Mouse (Mus musculus) G1E (cell line): ENCODE results near the gene Zc3h12d. TPM values are rescaled to one million over a fixed set of nuclear protein-coding genes. Genes with fewer than 3 reads are reported as not detected.

Source experiments
- ATAC-seq: 2 replicates; pipeline ENCODE4 v1.8.0; 2016; ENCODE audit warnings: mild to moderate bottlenecking; ENCODE audit not compliant: insufficient number of reproducible peaks, poor library complexity, low FRiP score, severe bottlenecking; ENCODE audit errors: extremely low read depth
- DNase-seq: peaks from one replicate; pipeline ENCODE4 v3.0.0; 2012; ENCODE audit warnings: low spot score
- H3K27me3 ChIP-seq: 2 replicates; pipeline ENCODE4 v1.6.1; 2012; ENCODE audit warnings: mild to moderate bottlenecking, low read length, inconsistent platforms; ENCODE audit not compliant: insufficient read depth
- H3K36me3 ChIP-seq: replicated peaks from 2 replicates; pipeline ENCODE3; 2012; ENCODE audit warnings: mild to moderate bottlenecking, inconsistent platforms
- H3K4me1 ChIP-seq: 2 replicates; pipeline ENCODE4 v1.6.1; 2012; ENCODE audit warnings: low read depth, low read length, inconsistent platforms, mixed read lengths; ENCODE audit not compliant: insufficient read depth
- H3K4me3 ChIP-seq: 2 replicates; pipeline ENCODE4 v1.5.1; 2012; ENCODE audit warnings: low read depth, mild to moderate bottlenecking, inconsistent platforms, low read length, moderate library complexity, mixed read lengths
- H3K9me3 ChIP-seq: replicated peaks from 2 replicates; pipeline ENCODE4 v1.6.1; 2012; ENCODE audit warnings: inconsistent platforms
- CTCF ChIP-seq: IDR thresholded peaks from 2 replicates; pipeline ENCODE4 v1.5.1; 2012; ENCODE audit warnings: low read depth, low read length, inconsistent platforms, mixed read lengths
- GATA1 ChIP-seq: IDR thresholded peaks from 2 replicates; pipeline ENCODE4 v1.6.1; 2012; ENCODE audit warnings: borderline replicate concordance, low read length, inconsistent platforms, mixed read lengths
- GATA2 ChIP-seq: IDR thresholded peaks from 2 replicates; pipeline ENCODE4 v1.6.1; 2012; ENCODE audit warnings: low read depth, low read length, inconsistent platforms, borderline replicate concordance
- POLR2AphosphoS5 ChIP-seq: IDR thresholded peaks from 2 replicates; pipeline ENCODE4 v1.6.1; 2012; ENCODE audit warnings: low read depth, low read length, inconsistent platforms; ENCODE audit not compliant: insufficient replicate concordance
- TAL1 ChIP-seq: conservative IDR thresholded peaks from 2 replicates; pipeline ENCODE4 v1.6.1; 2012; ENCODE audit warnings: low read depth, low read length, inconsistent platforms, mixed read lengths
- polyA plus RNA-seq: library from polyadenylated mRNA; stranded (reverse); fragments of >175 nt; gene quantifications from 2 replicates; pipeline ENCODE4 v1.2.3, GENCODE M21; 2012
- total RNA-seq, 2 experiments: library from RNA; stranded (forward) in 1 of 2; stranded (reverse) in 1 of 2; fragments of 200-1000 nt in 1 of 2; fragments of >200 nt in 1 of 2; fragmentation: Nextera tagmentation in 1 of 2; gene quantifications; 2 replicates each; pipeline ENCODE4 v1.2.3; 2014 to 2017

The Zc3h12d gene
- total RNA-seq (2014; fragmentation: Nextera tagmentation) (not detected in 2 replicates), total RNA-seq (2017) (under 0.01 and 0.06 TPM in 2 replicates), polyA plus RNA-seq (not detected in 2 replicates)

DNA sequence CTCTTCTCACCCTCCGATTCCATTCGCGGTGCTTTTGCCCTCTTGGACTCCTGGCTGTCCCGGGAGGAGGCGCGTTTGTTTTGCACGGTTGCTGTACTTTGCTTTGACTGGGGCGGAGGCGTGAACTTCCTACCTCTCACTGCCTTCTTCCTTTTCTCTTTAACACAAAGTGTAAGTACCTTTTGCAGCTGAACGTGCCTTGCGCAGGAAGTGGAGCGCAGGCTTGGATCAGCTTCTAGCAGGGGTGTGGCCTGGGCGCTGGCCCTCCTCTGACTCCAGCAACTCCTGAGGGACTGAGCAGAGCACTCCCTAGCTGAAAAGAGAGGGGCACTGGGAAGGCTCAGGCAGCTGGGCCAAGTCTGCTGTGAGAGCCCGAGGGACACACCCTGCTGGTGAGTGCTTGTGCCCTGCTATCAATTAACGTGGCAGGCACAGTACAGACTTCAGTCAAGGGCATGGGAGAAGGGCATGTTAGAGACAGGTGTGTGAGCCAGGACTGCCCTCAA, at the start of gene Zc3h12d:
Zc3h12d (plus strand) TSS at position 300 of the 506 bp plus-strand sequence.
- ATAC-seq (no peak), DNase-seq (no peak)
- TF ChIP-seq GATA2 (no peak), CTCF (no peak), TAL1 (no peak), POLR2AphosphoS5 (no peak), GATA1 (no peak)
- no peak within 1 kb of the TSS for H3K4me3 ChIP-seq
- H3K9me3 ChIP-seq = no peaks in the 10 kb centered on the region
- H3K27me3 ChIP-seq = peaks cover 10% of the 10 kb centered on the region
- no peaks in the 10 kb centered on the region for H3K4me1 ChIP-seq
- peaks cover 13% of the 10 kb centered on the region for H3K36me3 ChIP-seq

DNA sequence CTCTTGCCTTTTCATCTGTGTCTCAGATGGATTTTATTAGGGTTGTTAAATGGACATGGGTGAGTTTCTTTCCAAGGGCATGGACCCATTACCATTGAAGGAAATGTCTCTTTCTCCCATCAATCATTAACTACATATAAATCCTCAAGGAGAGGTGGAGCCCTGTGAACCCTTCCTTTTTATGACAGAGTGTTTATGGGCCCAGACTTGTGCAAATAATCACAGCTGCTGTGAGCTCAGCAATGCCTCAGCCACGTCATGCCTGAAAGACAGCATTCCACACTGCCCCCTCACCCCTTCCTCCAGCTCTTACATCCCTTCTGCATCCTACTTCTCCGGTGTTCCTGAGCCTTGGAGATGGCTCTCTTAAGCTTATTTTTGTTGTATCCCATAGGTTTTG, 45.0 kb upstream of the Zc3h12d start:
- Histone ChIP-seq H3K27me3 (no peaks in the 10 kb centered on the region), H3K9me3 (no peaks in the 10 kb centered on the region), H3K4me1 (peaks cover 9% of the 10 kb centered on the region), H3K36me3 (peaks cover 23% of the 10 kb centered on the region), H3K4me3 (no peak overlapping the region)
- no peak for TF ChIP-seq TAL1
- no peak for TF ChIP-seq CTCF
- TF ChIP-seq GATA1 = no peak
- no peak for TF ChIP-seq POLR2AphosphoS5
- no peak for TF ChIP-seq GATA2
- ATAC-seq (no peak), DNase-seq (no peak)

DNA sequence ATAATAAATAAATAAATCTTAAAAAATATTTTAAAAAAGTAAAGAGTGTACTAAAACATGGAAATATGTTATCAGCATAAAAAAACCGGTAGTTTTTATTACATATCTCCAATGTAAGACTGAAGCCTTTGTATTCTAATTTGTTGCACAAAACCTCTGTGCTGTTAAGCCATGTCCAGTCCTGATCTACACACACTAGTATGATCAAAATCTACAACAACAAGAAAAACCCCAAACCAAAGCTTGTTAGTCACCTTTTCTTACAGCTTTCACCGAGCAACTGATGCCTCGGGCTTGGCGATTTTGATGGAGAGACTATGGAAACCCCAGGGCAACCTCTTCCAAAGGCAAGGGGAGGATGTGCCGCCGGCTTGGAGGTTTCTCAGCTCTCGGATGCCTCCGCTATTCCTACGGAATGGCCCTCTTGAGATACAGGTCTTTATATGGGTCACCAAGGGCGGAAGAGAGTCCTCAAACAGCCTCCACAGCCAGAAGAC, 40.0 kb upstream of the Zc3h12d start:
- H3K4me3 ChIP-seq = peak overlapping the region; percentile 88
- H3K9me3 ChIP-seq = no peaks in the 10 kb centered on the region
- H3K27me3 ChIP-seq = no peaks in the 10 kb centered on the region
- peaks cover 23% of the 10 kb centered on the region for H3K4me1 ChIP-seq
- H3K36me3 ChIP-seq = peaks cover 52% of the 10 kb centered on the region
- 0 out of 2 replicates have a peak, but pooled peaks have one; percentile 18 for ATAC-seq
- DNase-seq = no peak
- no peak for TF ChIP-seq POLR2AphosphoS5
- TF ChIP-seq CTCF = no peak
- TF ChIP-seq TAL1 = no peak
- TF ChIP-seq GATA1 = no peak
- no peak for TF ChIP-seq GATA2

DNA sequence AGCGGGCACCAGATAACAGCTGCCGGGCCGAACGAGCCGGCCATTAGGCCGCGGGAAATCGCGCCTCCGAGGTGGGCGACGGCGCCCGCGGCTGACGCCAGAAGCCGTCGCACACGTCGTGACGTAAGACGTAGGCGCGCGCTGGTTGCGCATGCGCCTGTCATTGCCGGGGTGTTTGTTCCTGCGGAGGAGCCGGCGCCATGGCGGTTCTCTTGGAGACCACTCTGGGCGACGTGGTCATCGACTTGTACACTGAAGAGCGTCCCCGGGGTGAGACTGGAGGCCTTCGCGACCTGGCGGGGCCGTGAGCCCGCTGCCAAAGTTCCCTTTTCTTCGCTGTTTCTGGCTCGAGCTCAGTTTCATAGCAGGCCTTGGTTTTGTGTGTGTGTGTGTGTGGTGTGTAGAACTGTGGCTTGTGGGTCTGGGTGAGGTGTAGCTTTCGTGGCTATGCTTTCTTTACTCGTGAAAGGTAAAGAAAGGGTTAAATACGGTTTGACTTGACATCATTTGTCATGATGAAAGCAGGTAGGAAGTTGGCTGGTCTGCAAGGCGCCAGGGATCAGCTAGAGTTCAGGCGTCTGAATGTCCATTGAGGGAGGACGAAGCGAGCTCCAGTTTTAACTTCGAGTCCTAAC, 39.4 kb upstream of the Zc3h12d start, which contains the start of the genes Ginm1 and Ppil4:
Ginm1 (minus strand) TSS at position 74 of the 635 bp plus-strand sequence.
Ppil4 (plus strand) TSS at position 141 of the 635 bp plus-strand sequence.
- Histone ChIP-seq H3K4me3 (peak within 1 kb of the TSS; percentile 88), H3K36me3 (peaks cover 55% of the 10 kb centered on the region), H3K4me1 (peaks cover 23% of the 10 kb centered on the region), H3K9me3 (no peaks in the 10 kb centered on the region), H3K27me3 (no peaks in the 10 kb centered on the region)
- no peak for TF ChIP-seq TAL1
- no peak for TF ChIP-seq POLR2AphosphoS5
- TF ChIP-seq GATA2 = no peak
- no peak for TF ChIP-seq GATA1
- no peak for TF ChIP-seq CTCF
- DNase-seq (peak; percentile 75), ATAC-seq (peak; percentile 79)

DNA sequence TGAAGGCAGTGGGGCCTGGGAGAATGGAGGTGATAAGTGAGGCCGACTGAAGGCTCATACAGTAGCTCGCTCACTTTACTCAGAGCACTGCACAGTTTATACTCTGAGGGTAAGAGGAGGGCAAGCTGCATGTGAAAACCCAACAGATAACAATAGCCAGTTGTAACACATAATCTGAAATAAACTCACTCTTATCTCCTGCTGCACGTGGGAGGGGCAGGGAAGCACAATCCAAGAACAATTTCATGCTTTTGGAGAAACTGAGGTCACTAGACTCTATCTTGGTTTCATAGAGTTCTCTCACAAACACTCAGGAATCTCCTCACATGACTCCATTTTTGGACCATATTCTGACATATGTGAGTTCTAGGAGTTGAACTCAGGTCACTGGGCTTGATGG, 31.0 kb upstream of the Zc3h12d start:
- no peak overlapping the region for H3K4me3 ChIP-seq
- peaks cover 3% of the 10 kb centered on the region; the same call in 1 of the 2 replicates for H3K4me1 ChIP-seq
- no peak for ATAC-seq
- no peaks in the 10 kb centered on the region for H3K27me3 ChIP-seq
- peaks cover 92% of the 10 kb centered on the region for H3K36me3 ChIP-seq
- no peak for DNase-seq
- no peak for TF ChIP-seq GATA2
- TF ChIP-seq CTCF = no peak
- no peak for TF ChIP-seq GATA1
- TF ChIP-seq POLR2AphosphoS5 = no peak
- TF ChIP-seq TAL1 = no peak
- no peaks in the 10 kb centered on the region for H3K9me3 ChIP-seq

DNA sequence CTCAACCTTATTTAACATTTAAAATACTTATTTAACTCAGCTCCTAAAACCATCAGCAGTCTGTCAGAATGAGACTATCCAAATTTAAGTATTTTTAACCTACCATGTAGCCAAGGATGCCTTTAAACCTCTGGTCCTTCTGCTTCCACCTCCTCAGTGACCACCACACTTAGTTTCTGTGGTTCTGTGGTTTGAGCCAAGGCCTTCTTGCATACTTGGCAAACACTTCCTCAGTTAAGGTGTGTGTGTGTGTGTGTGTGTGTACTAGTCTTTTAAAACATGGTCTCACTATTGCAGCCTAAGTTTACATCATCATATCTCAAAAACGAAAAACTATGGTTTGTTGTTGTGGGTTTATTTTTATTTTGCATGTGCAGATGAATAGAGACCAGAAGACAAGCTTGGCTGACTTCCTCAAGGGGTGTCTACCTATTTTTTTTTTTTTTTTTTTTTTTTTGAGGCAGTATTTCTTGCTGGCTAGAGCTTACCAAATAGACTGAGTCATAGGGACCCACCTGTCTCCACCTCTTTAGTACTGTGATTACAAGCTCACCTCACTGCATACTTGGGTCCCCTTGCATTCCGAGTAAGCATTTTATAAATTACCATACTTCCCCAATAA, 29.6 kb upstream of the Zc3h12d start:
- H3K36me3 ChIP-seq = peaks cover 85% of the 10 kb centered on the region
- no peak for TF ChIP-seq GATA2
- TF ChIP-seq CTCF = no peak
- TF ChIP-seq GATA1 = no peak
- TF ChIP-seq POLR2AphosphoS5 = no peak
- no peak for TF ChIP-seq TAL1
- ATAC-seq = no peak

More for the DNA sequence above, 29.6 kb upstream of the Zc3h12d start:
- H3K9me3 ChIP-seq = no peaks in the 10 kb centered on the region
- H3K27me3 ChIP-seq = no peaks in the 10 kb centered on the region
- H3K4me3 ChIP-seq = no peak overlapping the region
- H3K4me1 ChIP-seq = peaks cover 3% of the 10 kb centered on the region; the same call in 1 of the 2 replicates
- no peak for DNase-seq
